Mouse (Mus musculus): ENCODE data around the gene Prkd2. TPM values are rescaled to one million over a fixed set of nuclear protein-coding genes. Genes with fewer than 3 reads are reported as not detected.

Prkd2 gene
- polyA plus RNA-seq, 1 experiment from 2014 or later, result 3.2 TPM

GRCm38 (mm10) chr7:16911904-16912303, 69.2 kb downstream of the Prkd2 start:
- H3K4me1 ChIP-seq (replicated peaks), result peaks cover 15% of the 10 kb centered on the region
- WGBS (ENCODE audit: insufficient replicate concordance), result 74% methylated on average over 3 of the region's 3 CpGs

GRCm38 (mm10) chr7:16912360-16912759, 69.7 kb downstream of the Prkd2 start:
- H3K9ac ChIP-seq, result no peak overlapping the region
- peaks cover 30% of the 10 kb centered on the region for H3K36me3 ChIP-seq (replicated peaks)
- no peak overlapping the region for H3K27ac ChIP-seq (replicated peaks)
- H3K27me3 ChIP-seq, result peaks cover 27% of the 10 kb centered on the region
- WGBS (ENCODE audit: insufficient replicate concordance), result 70% methylated on average over 6 of the region's 6 CpGs
- H3K4me3 ChIP-seq (replicated peaks), result no peak overlapping the region
- no peak overlapping the region for H3K4me2 ChIP-seq
- ATAC-seq (ENCODE audit: insufficient read depth), result no peak
- no peaks in the 10 kb centered on the region for H3K9me3 ChIP-seq (replicated peaks)
- peaks cover 13% of the 10 kb centered on the region for H3K4me1 ChIP-seq (replicated peaks)

More at GRCm38 (mm10) chr7:16911904-16912303, 69.2 kb downstream of the Prkd2 start:
- peaks cover 25% of the 10 kb centered on the region for H3K36me3 ChIP-seq (replicated peaks)
- no peaks in the 10 kb centered on the region for H3K9me3 ChIP-seq (replicated peaks)
- no peak overlapping the region for H3K4me2 ChIP-seq
- ATAC-seq (ENCODE audit: insufficient read depth), result no peak
- H3K4me3 ChIP-seq (replicated peaks), result no peak overlapping the region
- no peak overlapping the region for H3K9ac ChIP-seq
- H3K27me3 ChIP-seq, result peaks cover 31% of the 10 kb centered on the region
- H3K27ac ChIP-seq (replicated peaks), result no peak overlapping the region

- Histone ChIP-seq H3K4me2 (no peak overlapping the region), H3K27me3 (peaks cover 11% of the 10 kb centered on the region), H3K9me3 (replicated peaks) (no peaks in the 10 kb centered on the region), H3K4me1 (replicated peaks) (peaks cover 10% of the 10 kb centered on the region), H3K9ac (no peak overlapping the region), H3K4me3 (replicated peaks) (no peak overlapping the region), H3K36me3 (replicated peaks) (peaks cover 45% of the 10 kb centered on the region), H3K27ac (replicated peaks) (no peak overlapping the region)
- peak; percentile 36; the same call in 1 of the 2 replicates for ATAC-seq (ENCODE audit: insufficient read depth)
- WGBS (ENCODE audit: insufficient replicate concordance), result 28% methylated on average over 10 of the region's 10 CpGs
These were observed 71.2 kb downstream of the Prkd2 start for GRCm38 (mm10) chr7:16913806-16914452.

- Histone ChIP-seq H3K4me1 (replicated peaks) (peaks cover 17% of the 10 kb centered on the region), H3K9ac (no peak overlapping the region), H3K9me3 (replicated peaks) (no peaks in the 10 kb centered on the region), H3K27ac (replicated peaks) (no peak overlapping the region), H3K4me3 (replicated peaks) (no peak overlapping the region), H3K4me2 (no peak overlapping the region), H3K27me3 (peaks cover 3% of the 10 kb centered on the region), H3K36me3 (replicated peaks) (peaks cover 53% of the 10 kb centered on the region)
- 80% methylated on average over 18 of the region's 18 CpGs for WGBS (ENCODE audit: insufficient replicate concordance)
- ATAC-seq (ENCODE audit: insufficient read depth), result no peak
These were observed 72.0 kb downstream of the Prkd2 start for GRCm38 (mm10) chr7:16914453-16915343.

- Histone ChIP-seq H3K4me2 (no peak overlapping the region), H3K36me3 (replicated peaks) (peaks cover 53% of the 10 kb centered on the region), H3K27ac (replicated peaks) (no peak overlapping the region), H3K9ac (no peak overlapping the region), H3K9me3 (replicated peaks) (no peaks in the 10 kb centered on the region), H3K4me3 (replicated peaks) (no peak overlapping the region), H3K27me3 (no peaks in the 10 kb centered on the region), H3K4me1 (replicated peaks) (peaks cover 27% of the 10 kb centered on the region)
- no peak for ATAC-seq (ENCODE audit: insufficient read depth)
- 89% methylated on average over 32 of the region's 32 CpGs for WGBS (ENCODE audit: insufficient replicate concordance)
These were observed 73.0 kb downstream of the Prkd2 start for GRCm38 (mm10) chr7:16915461-16916340.

GRCm38 (mm10) chr7:16916342-16917265, 73.9 kb downstream of the Prkd2 start:
- Histone ChIP-seq H3K4me2 (no peak overlapping the region), H3K4me3 (replicated peaks) (no peak overlapping the region), H3K36me3 (replicated peaks) (peaks cover 61% of the 10 kb centered on the region), H3K9ac (no peak overlapping the region), H3K9me3 (replicated peaks) (no peaks in the 10 kb centered on the region), H3K4me1 (replicated peaks) (peaks cover 36% of the 10 kb centered on the region), H3K27me3 (no peaks in the 10 kb centered on the region), H3K27ac (replicated peaks) (no peak overlapping the region)
- 80% methylated on average over 30 of the region's 30 CpGs for WGBS (ENCODE audit: insufficient replicate concordance)
- ATAC-seq (ENCODE audit: insufficient read depth), result no peak

- Histone ChIP-seq H3K27me3 (no peaks in the 10 kb centered on the region), H3K9me3 (replicated peaks) (no peaks in the 10 kb centered on the region), H3K27ac (replicated peaks) (no peak overlapping the region), H3K36me3 (replicated peaks) (peaks cover 65% of the 10 kb centered on the region), H3K4me3 (replicated peaks) (no peak overlapping the region), H3K9ac (no peak overlapping the region), H3K4me2 (no peak overlapping the region), H3K4me1 (replicated peaks) (peaks cover 45% of the 10 kb centered on the region)
- ATAC-seq (ENCODE audit: insufficient read depth), result no peak
- 84% methylated on average over 11 of the region's 11 CpGs for WGBS (ENCODE audit: insufficient replicate concordance)
These were observed 74.7 kb downstream of the Prkd2 start for GRCm38 (mm10) chr7:16917447-16917846.

- no peak overlapping the region for H3K4me3 ChIP-seq (replicated peaks)
- no peak overlapping the region for H3K4me2 ChIP-seq
- no peak overlapping the region for H3K9ac ChIP-seq
- 83% methylated on average over 9 of the region's 9 CpGs for WGBS (ENCODE audit: insufficient replicate concordance)
- no peak overlapping the region for H3K27ac ChIP-seq (replicated peaks)
- H3K9me3 ChIP-seq (replicated peaks), result no peaks in the 10 kb centered on the region
- peaks cover 49% of the 10 kb centered on the region for H3K4me1 ChIP-seq (replicated peaks)
- ATAC-seq (ENCODE audit: insufficient read depth), result no peak
- peaks cover 65% of the 10 kb centered on the region for H3K36me3 ChIP-seq (replicated peaks)
- no peaks in the 10 kb centered on the region for H3K27me3 ChIP-seq
These were observed 75.3 kb downstream of the Prkd2 start for GRCm38 (mm10) chr7:16918014-16918413.

- Histone ChIP-seq H3K27me3 (no peaks in the 10 kb centered on the region), H3K36me3 (replicated peaks) (peaks cover 65% of the 10 kb centered on the region), H3K9ac (no peak overlapping the region), H3K9me3 (replicated peaks) (no peaks in the 10 kb centered on the region), H3K4me3 (replicated peaks) (no peak overlapping the region), H3K4me2 (no peak overlapping the region), H3K4me1 (replicated peaks) (peaks cover 49% of the 10 kb centered on the region), H3K27ac (replicated peaks) (no peak overlapping the region)
- ATAC-seq (ENCODE audit: insufficient read depth), result no peak
- 79% methylated on average over 3 of the region's 3 CpGs for WGBS (ENCODE audit: insufficient replicate concordance)
These were observed 76.0 kb downstream of the Prkd2 start for GRCm38 (mm10) chr7:16918670-16919069.
